Mouse (Mus musculus) heart, postnatal 0 days (tissue): Measurements from ENCODE around the gene Nrxn2. TPM values are rescaled to one million over a fixed set of nuclear protein-coding genes. Genes with fewer than 3 reads are reported as not detected.

Source experiments
- ATAC-seq: fragments of 200-750 bp; cut with Nextera tagmentation; 2 replicates; pipeline ENCODE4 v1.8.0; 2017; ENCODE audit warnings: low read depth, moderate number of reproducible peaks, moderate library complexity; ENCODE audit not compliant: insufficient read depth
- DNase-seq: peaks from one replicate; pipeline ENCODE4 v3.0.0-alpha.2; 2016; ENCODE audit warnings: low spot score
- H3K27ac ChIP-seq: fragments of 300-500 bp; sonication (generic); 2 replicates; pipeline ENCODE4 v1.5.1; 2014; ENCODE audit warnings: low read depth, mild to moderate bottlenecking
- H3K27me3 ChIP-seq: fragments of 300-500 bp; sonication (generic); 2 replicates; pipeline ENCODE4 v1.6.1; 2014; ENCODE audit warnings: low read length, mixed read lengths; ENCODE audit not compliant: control insufficient read depth, insufficient read depth
- H3K36me3 ChIP-seq: fragments of 300-500 bp; sonication (generic); replicated peaks from 2 replicates; pipeline ENCODE4 v1.6.1; 2014; ENCODE audit warnings: low read length, mixed read lengths; ENCODE audit not compliant: control insufficient read depth, insufficient read depth
- H3K4me1 ChIP-seq: fragments of 300-500 bp; sonication (generic); 2 replicates; pipeline ENCODE4 v1.6.1; 2014; ENCODE audit warnings: antibody characterized with exemption; ENCODE audit not compliant: control insufficient read depth, insufficient read depth
- H3K4me2 ChIP-seq: fragments of 300-500 bp; sonication (generic); 2 replicates; pipeline ENCODE4 v1.6.1; 2014; ENCODE audit warnings: low read depth, mild to moderate bottlenecking, low read length, moderate library complexity
- H3K4me3 ChIP-seq: fragments of 300-500 bp; sonication (generic); 2 replicates; pipeline ENCODE4 v1.5.1; 2014; ENCODE audit warnings: low read depth, low read length
- H3K9ac ChIP-seq: fragments of 300-500 bp; sonication (generic); replicated peaks from 2 replicates; pipeline ENCODE4 v1.6.1; 2014; ENCODE audit warnings: low read depth, low read length, mixed read lengths
- H3K9me3 ChIP-seq: fragments of 300-500 bp; sonication (generic); replicated peaks from 2 replicates; pipeline ENCODE4 v1.6.1; 2016; ENCODE audit warnings: low read length; ENCODE audit not compliant: control insufficient read depth
- CTCF ChIP-seq: IDR thresholded peaks from 2 replicates; pipeline ENCODE4 v1.5.1; 2016; ENCODE audit warnings: antibody characterized with exemption, control low read depth, low read depth
- EP300 ChIP-seq: IDR thresholded peaks from 2 replicates; pipeline ENCODE4 v1.6.1; 2016; ENCODE audit warnings: antibody characterized with exemption, low read depth
- WGBS: fragments of 180-500 bp; shearing (Covaris S2); extraction: QIAGEN DNeasy Blood & Tissue Kit; methylation state at CpG from one replicate; pipeline ENCODE4 v1.1.7; 2014; 5-methylcytosine and 5-hydroxymethylcytosine counted together
- polyA plus RNA-seq: library from polyadenylated mRNA; unstranded; fragments of >200 nt; fragmentation: Nextera tagmentation; extraction: Ambion mirVana; gene quantifications from 2 replicates; pipeline ENCODE4 v1.2.1, GENCODE M21; 2015
- total RNA-seq: library from RNA; depleted of rRNA; stranded (reverse); fragments of >200 nt; gene quantifications from 2 replicates; pipeline ENCODE4 v1.2.3, GENCODE M21; 2014; ENCODE audit warnings: low replicate concordance

Nrxn2 gene
- total and polyA plus RNA-seq, 2 experiments from 2014 or later, result 0.68 TPM; not detected in 1

GRCm38 (mm10) chr19:6385821-6386220 is 32.7 kb upstream of the Nrxn2 start:
- Histone ChIP-seq H3K36me3 (peaks cover 37% of the 10 kb centered on the region), H3K4me1 (peaks cover 29% of the 10 kb centered on the region), H3K27ac (peak overlapping the region; percentile 87), H3K9ac (peak overlapping the region; percentile 55), H3K27me3 (no peaks in the 10 kb centered on the region), H3K9me3 (no peaks in the 10 kb centered on the region), H3K4me2 (peak overlapping the region; percentile 67), H3K4me3 (peak overlapping the region; percentile 52)
- TF ChIP-seq CTCF (no peak), EP300 (no peak)
- ATAC-seq, result no peak
- WGBS, result 57% methylated on average over 7 of the region's 7 CpGs
- no peak for DNase-seq

GRCm38 (mm10) chr19:6386234-6386633 is 32.3 kb upstream of the Nrxn2 start:
- H3K9me3 ChIP-seq, result no peaks in the 10 kb centered on the region
- H3K27me3 ChIP-seq, result no peaks in the 10 kb centered on the region
- no peak for DNase-seq
- TF ChIP-seq CTCF (no peak), EP300 (no peak)
- peak overlapping the region; percentile 52 for H3K4me3 ChIP-seq
- peaks cover 29% of the 10 kb centered on the region for H3K4me1 ChIP-seq
- H3K4me2 ChIP-seq, result peak overlapping the region; percentile 67
- no peak overlapping the region for H3K27ac ChIP-seq
- 59% methylated on average over 9 of the region's 9 CpGs for WGBS
- ATAC-seq, result no peak
- peaks cover 41% of the 10 kb centered on the region for H3K36me3 ChIP-seq
- H3K9ac ChIP-seq, result 0 out of 2 replicates have a peak overlapping the region, but pooled peaks have one; percentile 23

GRCm38 (mm10) chr19:6388006-6388405 is 30.5 kb upstream of the Nrxn2 start:
- no peaks in the 10 kb centered on the region for H3K9me3 ChIP-seq
- no peaks in the 10 kb centered on the region for H3K27me3 ChIP-seq
- no peak overlapping the region for H3K9ac ChIP-seq
- H3K27ac ChIP-seq, result no peak overlapping the region
- H3K4me3 ChIP-seq, result no peak overlapping the region
- DNase-seq, result no peak
- peaks cover 59% of the 10 kb centered on the region for H3K36me3 ChIP-seq
- 65% methylated on average over 13 of the region's 13 CpGs for WGBS
- no peak for ATAC-seq
- no peak overlapping the region for H3K4me2 ChIP-seq
- TF ChIP-seq EP300, result no peak
- TF ChIP-seq CTCF, result peak; percentile 44
- H3K4me1 ChIP-seq, result peaks cover 17% of the 10 kb centered on the region

- Histone ChIP-seq H3K9ac (no peak overlapping the region), H3K27me3 (no peaks in the 10 kb centered on the region), H3K27ac (no peak overlapping the region), H3K9me3 (no peaks in the 10 kb centered on the region), H3K4me1 (peaks cover 5% of the 10 kb centered on the region; the same call in 1 of the 2 replicates), H3K4me3 (no peak overlapping the region), H3K4me2 (peak overlapping the region; percentile 8; the same call in 1 of the 2 replicates), H3K36me3 (peaks cover 74% of the 10 kb centered on the region)
- ATAC-seq (no peak), DNase-seq (no peak)
- 47% methylated on average over 16 of the region's 16 CpGs for WGBS
- TF ChIP-seq EP300 (no peak), CTCF (no peak)
Measured at GRCm38 (mm10) chr19:6389803-6390202, 28.7 kb upstream of the Nrxn2 start.

- H3K36me3 ChIP-seq, result peaks cover 74% of the 10 kb centered on the region
Measured at GRCm38 (mm10) chr19:6390251-6390650, 28.3 kb upstream of the Nrxn2 start.

More at GRCm38 (mm10) chr19:6390251-6390650, 28.3 kb upstream of the Nrxn2 start:
- no peak for DNase-seq
- H3K9me3 ChIP-seq, result no peaks in the 10 kb centered on the region
- ATAC-seq, result no peak
- no peak overlapping the region for H3K4me3 ChIP-seq
- H3K27ac ChIP-seq, result no peak overlapping the region
- no peak overlapping the region for H3K4me2 ChIP-seq
- TF ChIP-seq EP300 (no peak), CTCF (no peak)
- peaks cover 5% of the 10 kb centered on the region; the same call in 1 of the 2 replicates for H3K4me1 ChIP-seq
- H3K27me3 ChIP-seq, result no peaks in the 10 kb centered on the region
- 72% methylated on average over 6 of the region's 6 CpGs for WGBS
- H3K9ac ChIP-seq, result no peak overlapping the region
